Mouse (Mus musculus): Measurements from ENCODE around the gene Olfr70. TPM values are rescaled to one million over a fixed set of nuclear protein-coding genes. Genes with fewer than 3 reads are reported as not detected.

Olfr70 gene
- under 1 TPM in 1 of 2 experiments, not detected in 1; 0.01 TPM for polyA plus RNA-seq (2012; fragmentation: generic; extraction: Trizol)

DNA sequence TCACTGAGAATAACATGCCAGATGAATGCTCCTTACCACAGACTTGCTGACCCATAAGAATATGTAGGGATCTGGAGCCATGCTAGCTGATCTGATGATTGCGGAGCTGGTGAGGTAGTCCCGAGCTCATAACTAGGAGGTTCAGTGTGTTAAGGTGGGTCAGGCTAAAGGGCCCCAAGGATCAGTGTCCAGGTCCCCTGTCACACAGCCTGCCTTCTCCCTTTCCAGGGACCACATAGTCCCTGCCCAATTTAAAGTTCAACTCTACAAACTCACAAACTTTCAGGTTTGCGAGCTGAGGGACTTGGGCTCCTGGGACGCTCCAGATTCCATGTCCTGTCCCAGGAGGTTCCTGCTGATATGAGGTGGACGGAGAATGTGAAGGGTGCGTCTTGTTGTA lies at the start of gene Olfr70:
TSS of gene Olfr70 (minus strand) at position 101 of the 400 bp plus-strand sequence.

DNA sequence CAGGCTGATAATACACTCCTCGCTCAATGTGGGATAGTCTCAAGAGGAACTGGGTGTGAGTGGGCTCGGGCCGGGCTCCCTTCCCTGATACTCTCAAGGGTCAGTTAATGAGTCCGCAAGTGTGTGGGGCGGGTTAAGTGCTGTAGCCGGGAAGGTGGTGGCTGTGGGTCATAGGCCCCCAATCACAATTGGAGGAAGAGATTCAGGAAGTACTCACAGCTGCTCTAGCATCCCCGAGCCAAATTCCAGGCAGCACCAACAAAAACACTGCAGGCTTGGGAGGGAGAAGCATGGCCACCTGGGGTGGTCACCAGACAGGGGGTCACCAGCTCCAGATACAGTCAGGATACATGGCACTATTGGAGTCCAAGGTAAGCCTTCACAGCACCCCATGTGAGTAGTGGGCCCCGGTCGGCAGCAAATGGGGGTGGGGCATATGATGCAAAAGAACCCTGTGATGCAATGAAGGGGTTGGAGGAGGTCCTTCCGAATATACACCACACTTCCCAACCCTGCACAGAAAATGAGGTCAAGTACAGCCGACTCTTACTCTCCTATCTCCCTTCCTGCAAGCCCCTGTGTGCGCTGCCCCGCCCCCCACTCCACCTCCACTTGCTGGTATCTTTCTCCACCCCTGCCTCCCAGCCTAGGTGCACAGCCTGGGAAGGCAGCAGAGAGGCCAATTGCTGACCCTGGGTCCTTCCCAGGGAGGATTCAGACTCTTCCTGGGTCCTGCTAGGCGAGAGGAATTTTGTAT lies 29.4 kb upstream of the Olfr70 start, which contains the start of gene Spaar:
TSS of gene Spaar (plus strand) at position 241 of the 757 bp plus-strand sequence.

DNA sequence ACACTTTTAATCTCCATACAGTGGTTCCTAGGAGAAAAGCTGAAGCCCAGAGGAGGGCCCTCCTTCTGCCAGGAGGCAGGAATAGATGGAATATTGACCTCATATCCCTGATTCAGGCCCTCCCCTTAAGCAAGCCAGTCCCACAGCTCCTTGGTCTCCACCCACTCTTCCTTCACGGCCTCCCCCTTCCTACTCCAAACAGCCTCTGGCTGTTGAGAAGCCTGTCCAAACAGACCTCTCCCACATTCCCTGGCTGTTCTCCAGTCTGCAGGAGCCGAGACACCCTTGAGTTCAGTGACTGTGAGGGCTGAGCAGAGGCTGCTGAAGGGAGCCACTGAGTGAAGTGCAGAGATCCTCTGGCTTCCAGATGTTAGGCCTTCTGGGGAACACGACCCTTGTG lies 26.4 kb upstream of the Olfr70 start, which contains the start of gene Hrct1:
TSS of gene Hrct1 (plus strand) at position 194 of the 400 bp plus-strand sequence.

GRCm38 (mm10) chr4:43709869-43710268 lies 9.3 kb upstream of the Olfr70 start, which contains the start of gene Olfr71:
Olfr71 (minus strand) TSS chr4:43710255.

DNA sequence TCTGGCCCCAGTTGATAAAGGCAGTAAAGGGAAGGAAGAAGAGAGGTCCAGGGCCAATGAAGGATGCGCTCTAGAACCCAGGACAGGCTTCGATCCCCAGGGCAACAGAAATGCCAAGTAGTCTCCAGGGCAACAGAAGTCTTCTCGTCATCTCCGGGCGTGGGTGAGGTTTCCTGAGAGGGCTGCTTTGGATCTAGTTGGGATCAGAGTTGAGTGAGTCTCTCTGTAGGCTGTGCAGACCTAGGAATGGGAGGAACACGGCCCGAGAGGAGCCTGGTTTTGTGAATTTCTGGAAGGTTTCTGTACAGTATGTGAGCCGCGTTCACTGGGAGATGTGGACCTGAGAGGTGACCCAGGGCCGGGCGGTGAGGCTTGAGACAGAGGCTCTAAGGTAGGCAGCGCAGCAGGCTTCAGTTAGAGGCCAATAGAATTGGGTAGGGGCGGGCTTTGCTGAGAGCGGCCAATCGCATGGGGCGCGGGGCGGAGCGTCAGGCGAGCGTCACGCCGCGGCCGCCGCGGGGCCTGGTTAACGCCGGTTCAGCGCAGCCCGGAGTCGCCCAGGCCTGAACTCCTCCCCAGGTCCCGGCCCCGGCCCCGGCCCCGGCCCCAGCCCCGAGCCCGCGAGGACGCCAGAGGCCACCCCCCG lies 31.7 kb downstream of the Olfr70 start, which contains the start of the genes Tmem8b and Fam221b:
TSS of gene Tmem8b (plus strand) at position 190 of the 646 bp plus-strand sequence.
TSS of gene Fam221b (minus strand) at position 364 of the 646 bp plus-strand sequence.

GRCm38 (mm10) chr4:43656339-43657109 lies 44.1 kb downstream of the Olfr70 start, which contains the start of gene Hint2:
Hint2 (minus strand) TSS chr4:43656466.

DNA sequence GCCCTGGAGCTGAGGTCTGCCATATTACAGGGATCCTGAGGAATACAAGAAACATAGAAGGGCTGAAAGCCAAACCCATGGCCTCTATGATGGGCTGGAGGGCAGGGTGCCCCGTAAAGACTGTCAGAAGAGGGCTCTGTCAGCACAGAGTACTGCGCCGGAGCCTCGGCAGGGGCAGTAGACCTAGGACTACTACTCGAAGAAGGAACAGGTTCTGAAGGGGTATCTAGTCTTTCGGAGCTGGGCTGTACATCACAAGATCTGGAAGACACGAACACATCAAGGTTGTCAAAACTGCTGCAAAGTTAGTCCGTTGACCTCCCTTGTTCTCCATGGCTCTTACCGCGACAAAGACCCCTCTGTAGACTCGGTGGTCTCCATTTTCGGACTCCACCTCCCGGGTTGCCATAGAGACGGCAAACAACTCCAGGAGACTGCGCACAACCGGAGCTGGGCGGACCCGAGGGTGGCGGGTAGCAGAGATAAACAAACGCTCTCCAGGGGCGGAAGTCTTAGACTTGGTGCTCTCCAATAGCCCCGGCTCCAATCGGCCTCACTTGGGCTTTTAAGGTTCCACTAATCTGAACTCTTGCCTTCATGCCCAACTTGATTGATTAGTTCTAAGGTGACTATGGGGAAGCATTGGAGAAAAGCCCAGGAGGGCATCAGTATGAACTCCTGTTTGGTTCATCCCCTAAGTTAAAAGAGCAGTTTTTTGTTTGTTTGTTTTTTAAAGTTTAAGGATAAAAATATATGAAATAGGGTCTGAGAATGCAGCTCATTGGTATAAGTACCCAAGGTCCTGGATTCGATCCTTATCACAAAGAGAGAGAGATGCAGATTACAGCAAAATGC lies 47.2 kb downstream of the Olfr70 start, which contains the start of gene Spag8:
TSS of gene Spag8 (minus strand) at position 434 of the 855 bp plus-strand sequence.

Other genes with a start within 250 kb of the Olfr70 start
- gene Cd72, start 246.2 kb downstream of the Olfr70 start, polyA plus RNA-seq (2012; fragmentation: generic; extraction: Trizol) = 1 to 10 TPM in 1 of 2 experiments, under 1 TPM in 1; 0.41 to 1.7 TPM
- not detected for gene Sit1, start 217.1 kb downstream of the Olfr70 start, polyA plus RNA-seq (2012; fragmentation: generic; extraction: Trizol)
- 100 to 1,000 TPM; 103 to 155 TPM for gene Ccdc107, start 207.9 kb downstream of the Olfr70 start, polyA plus RNA-seq (2012; fragmentation: generic; extraction: Trizol)
- gene Arhgef39, start 201.1 kb downstream of the Olfr70 start, polyA plus RNA-seq (2012; fragmentation: generic; extraction: Trizol) = 10 to 100 TPM in 1 of 2 experiments, 1 to 10 TPM in 1; 7.5 to 26.7 TPM
- gene Car9, start 193.8 kb downstream of the Olfr70 start, polyA plus RNA-seq (2012; fragmentation: generic; extraction: Trizol) = 10 to 100 TPM in 1 of 2 experiments, under 1 TPM in 1; 0.13 to 14.9 TPM
- 100 to 1,000 TPM; 317 to 365 TPM for gene Tpm2, start 177.0 kb downstream of the Olfr70 start, polyA plus RNA-seq (2012; fragmentation: generic; extraction: Trizol)
- gene Creb3, start 138.5 kb downstream of the Olfr70 start, polyA plus RNA-seq (2012; fragmentation: generic; extraction: Trizol) = 10 to 100 TPM; 42.0 to 72.5 TPM
- 100 to 1,000 TPM in 1 of 2 experiments, 10 to 100 TPM in 1; 65.6 to 138 TPM for gene Tln1, start 138.1 kb downstream of the Olfr70 start, polyA plus RNA-seq (2012; fragmentation: generic; extraction: Trizol)
- 10 to 100 TPM in 1 of 2 experiments, 1 to 10 TPM in 1; 8.5 to 22.7 TPM for gene Rgp1, start 122.1 kb downstream of the Olfr70 start, polyA plus RNA-seq (2012; fragmentation: generic; extraction: Trizol)
- gene Gba2, start 121.9 kb downstream of the Olfr70 start, polyA plus RNA-seq (2012; fragmentation: generic; extraction: Trizol) = 10 to 100 TPM in 1 of 2 experiments, 1 to 10 TPM in 1; 2.0 to 10.2 TPM
- under 1 TPM in 1 of 2 experiments, not detected in 1; 0.09 TPM for gene Msmp, start 116.3 kb downstream of the Olfr70 start, polyA plus RNA-seq (2012; fragmentation: generic; extraction: Trizol)
- gene Npr2, start 68.9 kb downstream of the Olfr70 start, polyA plus RNA-seq (2012; fragmentation: generic; extraction: Trizol) = 10 to 100 TPM in 1 of 2 experiments, 1 to 10 TPM in 1; 5.4 to 63.4 TPM
- gene Spag8, start 47.2 kb downstream of the Olfr70 start, polyA plus RNA-seq (2012; fragmentation: generic; extraction: Trizol) = under 1 TPM; 0.02 to 0.26 TPM
- gene Hint2, start 44.3 kb downstream of the Olfr70 start, polyA plus RNA-seq (2012; fragmentation: generic; extraction: Trizol) = 100 to 1,000 TPM in 1 of 2 experiments, 10 to 100 TPM in 1; 99.0 to 148 TPM
- gene Tmem8b, start 31.8 kb downstream of the Olfr70 start, polyA plus RNA-seq (2012; fragmentation: generic; extraction: Trizol) = 1 to 10 TPM in 1 of 2 experiments, under 1 TPM in 1; 0.16 to 3.7 TPM
- gene Fam221b, start 31.7 kb downstream of the Olfr70 start, polyA plus RNA-seq (2012; fragmentation: generic; extraction: Trizol) = 1 to 10 TPM; 3.9 to 6.0 TPM
- not detected for gene Olfr71, start 9.4 kb upstream of the Olfr70 start, polyA plus RNA-seq (2012; fragmentation: generic; extraction: Trizol)
- gene Hrct1, start 26.4 kb upstream of the Olfr70 start, polyA plus RNA-seq (2012; fragmentation: generic; extraction: Trizol) = 1 to 10 TPM; 2.0 to 2.5 TPM
- under 1 TPM; 0.01 to 0.02 TPM for gene Spaar, start 29.2 kb upstream of the Olfr70 start, polyA plus RNA-seq (2012; fragmentation: generic; extraction: Trizol)
- gene Olfr159, start 70.2 kb upstream of the Olfr70 start, polyA plus RNA-seq (2012; fragmentation: generic; extraction: Trizol) = not detected
- not detected for gene Olfr156, start 123.1 kb upstream of the Olfr70 start, polyA plus RNA-seq (2012; fragmentation: generic; extraction: Trizol)
- gene Olfr157, start 139.4 kb upstream of the Olfr70 start, polyA plus RNA-seq (2012; fragmentation: generic; extraction: Trizol) = not detected
- gene Olfr155, start 150.8 kb upstream of the Olfr70 start, polyA plus RNA-seq (2012; fragmentation: generic; extraction: Trizol) = not detected
- gene Reck, start 174.7 kb upstream of the Olfr70 start, polyA plus RNA-seq (2012; fragmentation: generic; extraction: Trizol) = 1 to 10 TPM in 1 of 2 experiments, under 1 TPM in 1; 0.06 to 6.3 TPM

All from C3H10T1/2 (cell line).